Mouse (Mus musculus): ENCODE data around the gene Wnt11.

DNA sequence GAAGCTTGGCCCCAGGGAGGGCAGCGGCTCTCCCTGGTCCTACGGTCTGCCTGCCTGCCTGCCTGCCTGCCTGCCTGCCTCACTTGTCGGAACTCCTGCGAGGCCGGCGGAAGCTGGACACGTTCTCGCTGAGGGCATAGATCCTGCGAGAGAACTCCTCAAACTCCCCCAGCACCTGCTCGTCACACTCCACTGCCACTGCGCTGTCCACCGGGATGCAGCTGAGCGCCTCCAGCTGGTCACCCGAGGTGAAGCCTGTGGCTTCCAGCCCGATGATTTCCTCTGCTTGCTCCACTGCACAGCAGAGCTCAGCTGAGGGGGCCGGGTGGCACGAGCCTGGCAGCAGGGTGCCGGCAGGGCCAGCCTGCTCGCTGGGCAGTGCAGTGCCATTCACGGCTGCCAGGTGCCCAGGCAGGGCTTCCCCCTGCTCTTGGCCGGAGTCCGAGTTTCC lies 52.9 kb downstream of the Wnt11 start:
- no peak; the same call in 1 of the 2 replicates for TF ChIP-seq CTCF (conservative IDR thresholded peaks at IDR 0.05; ENCODE audit: insufficient read depth, insufficient read length, low read depth, low read length)
- TF ChIP-seq POLR2A (IDR thresholded peaks at IDR 0.05; ENCODE audit: low read depth, low read length), result no peak

All from kidney, adult 2 months (tissue).